Mouse (Mus musculus) heart, adult 11 months (tissue): ENCODE measurements around the gene Rassf8.
A peak's percentile ranks its signal among the peaks of the same experiment; 100 is the strongest.

ENCODE experiments used
- DNase-seq: peaks from one replicate; pipeline ENCODE4 v3.0.0; 2022

Rassf8 gene

DNA sequence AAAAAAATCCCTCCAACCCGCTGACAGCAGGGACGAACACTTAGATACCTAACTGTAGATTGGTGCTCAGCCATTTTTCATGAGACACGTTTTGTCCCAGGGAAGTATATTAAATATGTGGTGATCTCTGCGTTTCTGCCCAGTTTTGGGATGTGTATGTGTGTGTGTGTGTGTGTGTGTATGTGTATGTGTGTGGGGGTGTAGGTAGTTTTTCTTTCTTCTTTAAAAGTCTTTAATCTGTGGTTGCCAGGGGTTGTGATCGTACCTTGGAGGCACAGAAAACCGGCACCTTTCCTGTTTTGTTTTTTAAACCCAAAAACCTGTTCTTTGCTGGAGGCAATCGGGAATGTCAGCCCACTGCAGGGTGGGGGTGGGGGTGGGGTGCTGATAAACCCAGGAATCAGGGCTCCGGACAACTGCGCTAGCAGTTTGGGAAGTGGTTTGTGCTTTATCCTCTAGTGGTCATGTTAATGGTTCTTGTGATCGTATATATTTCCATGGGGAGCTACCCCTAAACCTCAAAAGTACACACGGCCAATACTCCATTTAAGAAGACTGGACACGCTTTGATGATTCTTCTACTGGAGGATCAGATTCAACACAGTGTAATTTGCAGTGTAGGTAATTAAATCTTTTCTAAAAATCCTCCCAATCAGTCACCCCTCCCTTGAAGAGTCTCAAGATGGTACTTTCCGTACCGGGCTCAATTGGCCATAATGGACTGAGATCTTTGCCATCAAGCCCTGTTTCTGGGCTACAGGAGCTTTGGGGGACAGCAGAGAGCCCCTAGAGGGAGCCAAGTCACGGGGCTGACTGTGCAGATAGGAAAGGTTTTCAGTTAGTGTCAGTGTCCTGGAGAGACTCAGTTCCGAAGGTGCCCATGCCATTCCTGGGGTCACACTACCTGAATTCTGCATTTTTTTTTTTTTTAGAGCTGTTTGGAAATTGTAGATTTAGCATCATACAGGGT, 1.4 kb downstream of the Rassf8 start:
- DNase-seq = peak; percentile 90

DNA sequence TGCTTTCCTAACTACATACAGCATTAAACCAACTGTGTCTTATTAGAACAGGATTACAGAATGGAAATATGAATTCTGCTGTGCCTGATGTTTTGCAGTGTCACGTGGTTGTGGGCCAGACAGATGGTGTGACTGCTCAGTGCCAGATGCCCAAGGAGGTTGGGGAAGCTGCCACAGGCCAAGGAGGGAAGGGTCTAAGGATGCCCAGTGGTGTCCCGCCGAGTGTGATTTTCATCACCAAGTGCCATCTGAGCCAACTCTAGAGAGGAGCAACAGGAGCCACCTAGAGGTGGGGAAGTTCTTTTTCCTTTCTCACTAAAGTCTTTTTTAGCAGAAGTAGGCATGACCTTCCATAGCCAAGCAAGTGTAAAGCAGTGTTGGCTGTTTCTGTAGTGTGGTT, 3.8 kb downstream of the Rassf8 start:
- peak; percentile 86 for DNase-seq

DNA sequence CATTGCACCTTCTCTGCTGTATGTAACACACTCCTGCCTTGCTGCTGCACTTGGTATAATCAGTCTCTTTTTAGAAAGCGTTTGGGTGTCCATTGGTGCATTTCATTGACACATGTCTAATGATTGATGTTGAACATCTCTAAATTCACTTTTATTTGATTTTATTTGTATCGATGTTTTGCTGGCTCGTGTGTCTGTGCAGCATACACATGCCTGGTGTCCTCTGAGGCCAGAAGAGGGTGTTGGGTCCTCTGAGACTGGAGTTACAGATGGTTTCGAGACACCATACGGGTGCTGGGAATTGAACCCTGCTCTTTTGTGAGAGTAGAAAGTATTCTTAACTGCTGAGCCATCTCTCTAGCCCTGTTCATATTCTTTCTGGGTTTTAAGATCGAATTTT, 6.7 kb downstream of the Rassf8 start:
- peak; percentile 65 for DNase-seq

DNA sequence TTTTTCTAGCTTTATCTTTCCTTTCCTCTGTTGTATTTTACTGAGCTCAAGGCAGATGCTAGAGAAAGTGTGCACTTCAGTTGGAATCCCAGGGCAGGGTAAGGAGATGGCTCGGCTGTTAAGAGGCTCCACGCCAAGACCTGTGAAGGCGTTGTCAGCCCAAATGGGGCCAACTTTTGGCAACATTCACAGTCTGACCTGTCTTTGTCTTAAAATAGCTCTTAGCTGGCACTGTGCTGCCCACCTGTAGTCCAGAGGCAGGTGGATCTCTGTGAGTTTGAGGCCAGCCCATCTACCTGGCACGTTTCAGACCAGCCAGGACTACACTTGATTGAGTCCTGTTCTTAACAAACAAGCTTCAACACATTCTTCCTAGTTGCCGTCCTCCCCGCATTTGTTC, 7.9 kb downstream of the Rassf8 start:
- DNase-seq = peak; percentile 83

DNA sequence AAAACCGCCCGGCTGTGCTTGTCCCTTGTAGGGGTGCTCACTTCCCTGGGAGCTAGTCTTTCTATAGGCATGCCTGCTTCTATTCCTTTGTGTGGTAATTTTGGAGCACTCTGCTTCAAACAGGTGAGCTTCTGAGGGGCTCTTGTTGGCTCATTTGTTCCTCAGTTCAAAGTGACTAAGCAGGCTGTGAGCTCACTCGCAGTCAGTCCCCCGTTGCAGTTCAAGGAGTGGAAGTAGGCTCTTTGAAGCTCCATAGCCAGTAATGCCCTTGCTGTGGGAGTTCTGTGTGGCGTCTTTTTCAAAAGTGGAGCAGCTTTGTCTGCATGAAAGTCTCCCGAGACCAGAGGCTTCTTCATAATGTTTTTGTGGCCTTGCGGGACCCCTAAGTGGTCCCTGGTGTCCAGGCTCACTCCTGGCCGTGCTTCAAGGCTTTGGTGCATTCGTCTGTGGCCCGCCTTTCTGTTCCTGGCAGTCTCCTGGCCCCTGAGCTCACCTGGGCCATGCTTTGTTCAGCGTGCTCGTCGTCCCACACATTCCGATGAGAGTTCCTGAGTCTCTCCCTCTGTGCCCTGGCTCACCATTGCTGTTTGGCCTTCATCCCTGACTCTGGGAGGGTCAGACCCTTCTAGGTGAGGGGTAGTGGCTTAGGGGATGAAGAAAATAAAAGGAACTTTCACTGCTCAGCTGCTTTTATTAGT, 9.5 kb downstream of the Rassf8 start:
- peak; percentile 86 for DNase-seq

DNA sequence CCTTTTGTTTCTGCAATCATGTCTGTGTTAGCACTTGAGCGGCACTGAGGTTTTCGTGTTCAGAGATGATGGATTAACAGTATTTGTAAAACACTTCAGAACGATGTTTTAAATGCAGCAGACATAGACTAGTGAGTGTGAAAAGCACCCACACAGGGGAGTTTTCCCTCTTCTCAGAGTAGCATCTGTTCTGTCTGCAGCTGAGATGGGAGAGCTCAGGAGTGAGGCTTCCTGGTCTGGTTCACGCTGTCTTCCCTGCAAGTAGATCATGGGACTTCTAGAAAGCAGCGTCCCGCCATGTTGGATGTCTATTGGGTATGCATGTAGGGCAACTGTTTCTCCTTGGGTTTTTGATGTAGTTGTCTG, 10.1 kb downstream of the Rassf8 start:
- no peak for DNase-seq

DNA sequence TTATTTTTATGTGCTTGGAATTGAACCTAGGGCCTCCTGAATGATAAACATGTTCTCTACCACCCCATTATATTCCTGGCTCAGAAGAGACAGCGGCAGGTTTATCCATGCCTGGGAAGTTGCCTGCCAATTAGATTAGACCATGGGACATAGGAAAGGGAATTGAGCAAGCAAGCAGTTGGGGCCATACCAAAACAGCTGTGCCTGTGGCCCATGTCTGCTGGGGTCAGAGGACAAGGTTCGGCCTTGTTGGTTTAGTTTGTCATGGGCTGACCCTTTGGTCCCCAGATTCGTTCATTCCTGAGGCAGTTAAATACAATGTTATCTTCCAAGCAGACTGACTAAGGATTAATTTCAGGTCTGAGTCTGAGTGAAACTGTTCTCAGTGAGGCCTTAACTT, 10.8 kb downstream of the Rassf8 start:
- peak; percentile 90 for DNase-seq

DNA sequence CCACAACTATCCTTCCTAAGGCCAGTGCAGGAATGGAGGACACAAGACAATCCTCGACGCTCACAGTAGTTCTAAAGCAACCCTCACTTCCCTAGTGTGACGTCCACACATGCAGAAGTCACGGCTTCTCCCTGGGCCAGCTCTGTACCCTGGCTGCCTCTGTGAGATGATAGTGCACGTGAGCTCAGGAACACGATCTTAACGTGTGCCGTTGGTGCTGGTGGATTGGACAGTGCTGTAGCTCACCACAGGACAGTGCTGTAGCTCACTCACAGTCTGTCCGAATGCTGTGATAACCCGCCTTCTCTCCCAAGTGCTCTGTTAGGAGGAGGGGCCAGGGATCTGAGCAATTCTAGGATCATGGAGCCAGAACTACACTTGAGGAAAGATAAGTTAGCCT, 12.1 kb downstream of the Rassf8 start:
- peak; percentile 87 for DNase-seq

DNA sequence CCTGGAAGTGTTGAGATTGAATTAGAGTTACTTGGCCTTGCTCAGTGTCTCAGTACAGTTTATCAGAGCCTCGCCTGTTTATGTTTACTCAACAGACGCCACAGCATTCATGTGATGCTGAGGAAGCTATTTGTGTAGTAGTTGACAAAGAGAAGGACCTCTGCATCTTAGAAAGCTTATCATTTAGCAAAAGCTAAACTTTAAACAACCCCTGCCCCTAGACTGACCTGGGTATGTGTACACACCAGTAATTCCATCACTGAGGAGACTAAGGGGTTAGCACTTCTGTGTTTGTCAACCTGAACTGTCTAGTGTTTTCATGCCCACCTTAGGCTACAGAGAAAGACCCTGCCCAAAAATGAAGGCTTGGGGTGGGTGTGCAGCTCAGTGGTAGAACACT, 12.9 kb downstream of the Rassf8 start:
- DNase-seq = peak; percentile 75

DNA sequence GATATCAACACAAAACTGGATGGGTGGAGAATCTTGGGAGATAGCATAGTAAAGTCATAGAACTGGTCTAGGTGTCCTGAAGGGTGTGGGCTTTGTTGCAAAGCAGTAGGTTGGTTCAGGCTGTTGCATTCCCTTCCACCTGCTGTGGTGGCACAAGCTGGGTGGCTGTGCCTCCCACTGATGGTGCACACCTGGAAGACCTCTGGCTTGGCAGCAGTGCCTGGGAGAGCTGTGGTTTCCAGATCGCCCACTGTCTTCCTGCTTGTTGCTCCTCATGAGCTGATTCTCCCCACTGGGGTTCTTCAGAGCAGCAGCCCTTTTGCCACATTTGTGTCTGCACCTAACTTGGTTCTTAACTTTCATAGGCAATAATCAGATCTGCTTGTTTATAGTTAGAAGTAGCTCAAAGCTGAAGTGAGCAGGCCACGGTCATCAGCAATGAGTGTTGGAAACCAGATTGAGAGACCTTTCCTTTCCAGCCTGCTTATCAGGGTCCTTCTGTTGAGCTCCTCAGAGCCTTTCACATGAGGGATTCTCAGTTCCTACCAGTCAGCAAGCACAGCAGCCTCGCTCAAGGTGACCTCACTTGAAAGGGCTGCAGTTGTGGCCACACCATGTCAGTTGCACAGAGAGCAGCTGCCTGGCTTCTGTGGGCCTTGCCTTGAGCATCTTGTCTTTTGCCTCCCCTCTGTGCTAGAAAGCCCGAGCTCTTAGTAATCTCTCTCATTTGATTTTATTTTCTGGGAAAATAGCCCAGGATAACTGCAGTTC, 13.9 kb downstream of the Rassf8 start:
- peak; percentile 92 for DNase-seq

DNA sequence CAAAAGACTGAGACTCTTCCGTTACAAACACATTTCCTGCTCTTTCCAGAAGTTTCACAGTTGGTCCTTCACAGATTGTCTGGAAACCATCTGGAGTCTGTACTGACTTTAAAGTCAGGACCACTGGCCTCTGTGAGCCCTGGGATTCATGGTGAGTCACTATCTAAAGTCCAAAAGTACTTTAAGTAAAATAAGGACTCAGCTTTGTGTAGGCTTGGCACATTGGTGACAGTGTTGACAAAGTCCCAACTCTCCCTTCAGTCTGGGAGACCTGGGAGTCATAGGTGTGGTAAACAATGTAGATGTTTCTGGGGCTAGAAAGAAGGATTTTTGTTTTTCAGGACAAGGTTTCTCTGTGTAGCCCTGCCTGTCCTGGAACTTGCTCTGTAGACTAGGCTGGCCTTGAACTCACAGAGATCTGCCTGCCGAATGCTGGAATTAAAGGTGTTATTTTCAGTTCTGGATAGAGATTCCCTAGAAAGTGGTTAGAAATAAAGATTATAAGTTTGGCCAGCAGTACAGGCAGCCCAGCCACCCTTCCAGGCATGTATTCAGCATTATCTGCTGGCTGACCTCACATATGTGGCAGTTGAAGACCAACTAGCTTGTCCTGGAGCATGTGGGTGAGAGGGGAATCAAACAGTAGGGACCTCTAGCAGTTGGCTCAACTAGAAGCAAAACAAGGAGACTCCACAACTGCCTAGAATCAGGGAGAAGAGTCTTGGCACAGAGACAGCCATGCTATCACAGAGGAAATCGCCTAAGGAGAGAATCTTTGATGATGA, 14.8 kb downstream of the Rassf8 start:
- DNase-seq = peak; percentile 90

DNA sequence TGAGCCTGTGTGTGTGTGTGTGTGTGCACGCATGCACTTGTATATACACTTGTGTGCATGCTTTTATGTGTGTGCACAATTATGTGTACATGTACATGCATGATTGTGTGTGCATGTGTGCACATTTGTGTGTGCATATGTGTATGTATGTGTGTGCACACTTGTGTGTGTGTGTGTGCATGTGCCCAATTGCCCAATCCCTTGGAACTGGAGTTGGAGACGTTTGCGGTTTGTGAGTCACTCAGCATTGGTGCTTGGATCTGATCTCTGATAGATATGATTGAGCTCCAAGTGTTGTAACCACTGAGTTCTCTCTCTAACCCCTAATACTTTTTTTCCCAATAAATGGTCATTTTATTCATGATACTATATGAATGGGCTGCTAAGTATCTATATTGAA, 15.5 kb downstream of the Rassf8 start:
- peak; percentile 5 for DNase-seq

DNA sequence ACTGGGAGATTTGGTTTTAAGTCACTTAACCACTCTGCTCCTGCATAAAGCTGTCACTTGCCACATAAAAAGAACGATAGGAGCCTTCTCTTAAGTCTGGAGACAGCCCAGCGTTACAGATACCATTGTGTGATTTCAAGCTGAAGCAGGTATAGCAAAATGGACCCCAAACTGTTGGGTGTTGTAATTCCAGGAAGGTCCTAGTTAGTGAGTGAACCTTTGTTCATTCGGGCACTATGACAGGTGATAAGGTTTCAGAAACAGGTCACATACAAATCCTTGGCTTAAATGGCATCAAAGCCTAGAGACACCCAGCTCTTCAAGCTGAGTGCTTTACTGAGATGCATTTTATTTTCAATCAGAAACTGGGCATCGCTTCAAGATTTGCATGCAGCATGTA, 16.5 kb downstream of the Rassf8 start:
- peak; percentile 87 for DNase-seq

DNA sequence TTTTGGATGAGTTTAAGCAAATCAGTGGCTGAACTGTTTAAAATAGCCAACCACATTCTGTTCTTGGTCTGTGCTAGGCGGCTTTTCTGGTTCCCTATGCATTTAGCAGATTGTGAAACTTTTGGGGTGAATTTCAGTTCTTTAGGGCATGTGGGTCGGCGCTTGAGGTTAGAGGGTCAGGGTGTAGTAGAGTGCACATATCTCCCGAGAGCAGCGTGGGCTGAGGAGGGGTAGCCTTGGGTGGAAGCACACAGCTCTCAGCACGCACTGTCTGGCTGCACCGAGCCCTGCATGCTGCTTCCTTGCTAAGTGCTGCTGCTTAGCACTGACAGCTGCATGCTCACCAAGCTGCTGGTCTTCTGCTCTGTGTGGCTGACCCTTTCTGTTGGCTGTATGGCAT, 18.5 kb downstream of the Rassf8 start:
- DNase-seq = peak; percentile 89

DNA sequence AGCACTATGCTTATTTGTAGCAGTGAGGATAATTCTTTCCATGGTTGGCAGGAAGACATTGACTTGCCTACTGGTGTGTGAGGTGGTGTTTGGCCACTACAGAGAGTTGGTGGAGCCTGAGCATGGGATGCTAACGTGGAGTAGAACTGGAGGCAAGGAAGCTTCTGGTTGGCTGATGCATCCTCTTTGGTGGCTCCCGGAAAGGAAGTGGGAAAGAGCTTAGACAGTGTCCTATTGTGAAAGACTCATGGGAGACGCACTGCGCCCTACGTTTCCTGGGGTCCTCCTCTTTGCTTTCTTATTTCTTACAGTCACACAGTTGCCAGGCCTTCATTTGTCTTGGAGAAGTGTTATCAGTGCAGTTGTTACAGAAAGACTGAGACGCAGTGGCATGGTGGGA, 20.4 kb downstream of the Rassf8 start:
- peak; percentile 92 for DNase-seq

DNA sequence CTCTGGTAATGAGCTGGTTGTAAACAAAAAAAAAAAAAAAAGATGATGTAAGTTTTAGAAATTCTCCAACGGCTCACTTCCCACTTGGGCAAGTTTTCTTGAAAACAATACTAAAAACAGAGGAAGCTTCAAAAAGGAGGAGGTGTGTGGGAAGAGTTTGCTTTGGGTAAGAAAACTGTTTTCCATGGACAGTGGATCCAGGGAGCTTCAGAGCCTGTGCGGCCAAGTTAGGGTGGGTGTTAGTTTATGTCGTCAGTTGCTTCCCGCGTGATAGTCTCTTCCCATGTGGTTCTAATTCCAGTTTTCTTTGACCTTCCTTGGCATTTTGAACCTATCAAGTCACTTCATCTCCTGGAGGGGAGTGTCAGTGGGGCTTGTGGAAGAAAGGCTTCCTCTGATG, 21.1 kb downstream of the Rassf8 start:
- DNase-seq = peak; percentile 75

DNA sequence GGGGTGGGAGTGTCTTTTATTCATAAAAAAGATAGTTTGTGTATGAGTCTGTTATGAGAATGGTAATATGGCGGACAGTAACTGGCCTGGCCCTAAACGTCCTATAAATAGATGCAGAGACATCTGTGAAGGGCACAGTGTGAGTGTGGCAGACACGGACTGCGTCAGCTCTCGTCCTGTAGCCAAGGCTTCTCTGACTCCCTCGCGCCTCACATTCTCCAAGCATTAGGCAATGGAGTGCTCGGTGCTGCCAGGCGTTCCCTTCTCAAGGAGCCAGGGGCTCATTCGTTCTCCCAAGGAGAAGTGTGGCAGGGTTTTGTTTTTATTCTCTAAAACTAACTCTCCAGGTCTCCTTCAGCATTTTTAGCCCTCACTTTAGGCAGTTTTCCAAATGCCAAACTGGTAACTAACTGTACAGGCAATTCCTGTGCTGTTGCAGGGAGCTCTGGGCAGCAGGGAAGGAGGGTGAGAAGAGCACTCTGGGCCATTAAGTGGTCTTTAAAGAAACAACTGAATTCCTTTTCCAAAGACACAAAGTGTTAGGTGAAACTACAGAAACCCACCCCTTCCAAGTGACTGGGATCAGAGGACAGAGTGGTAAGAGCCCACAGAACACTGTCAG, 22.2 kb downstream of the Rassf8 start:
- peak; percentile 98 for DNase-seq

DNA sequence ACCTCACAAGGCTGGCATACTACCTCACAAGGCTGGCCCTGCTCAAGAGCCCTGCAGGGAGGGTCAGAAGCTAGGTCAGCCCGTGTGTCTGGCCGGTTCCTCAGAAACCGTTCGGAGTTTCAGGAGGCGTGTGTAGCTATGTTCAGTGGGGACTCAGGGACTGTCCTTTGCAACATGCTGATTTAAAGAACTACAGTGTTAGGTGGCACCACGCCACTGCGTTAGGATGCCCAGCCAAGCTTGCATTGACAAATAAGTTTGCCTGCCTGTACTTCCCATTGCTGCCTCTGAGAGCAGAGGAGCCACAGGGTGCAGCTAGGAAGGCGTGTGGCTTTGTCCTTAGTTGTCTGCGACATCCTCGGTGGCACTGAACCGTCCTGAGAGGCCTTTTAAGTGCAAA, 23.3 kb downstream of the Rassf8 start:
- DNase-seq = peak; percentile 90

DNA sequence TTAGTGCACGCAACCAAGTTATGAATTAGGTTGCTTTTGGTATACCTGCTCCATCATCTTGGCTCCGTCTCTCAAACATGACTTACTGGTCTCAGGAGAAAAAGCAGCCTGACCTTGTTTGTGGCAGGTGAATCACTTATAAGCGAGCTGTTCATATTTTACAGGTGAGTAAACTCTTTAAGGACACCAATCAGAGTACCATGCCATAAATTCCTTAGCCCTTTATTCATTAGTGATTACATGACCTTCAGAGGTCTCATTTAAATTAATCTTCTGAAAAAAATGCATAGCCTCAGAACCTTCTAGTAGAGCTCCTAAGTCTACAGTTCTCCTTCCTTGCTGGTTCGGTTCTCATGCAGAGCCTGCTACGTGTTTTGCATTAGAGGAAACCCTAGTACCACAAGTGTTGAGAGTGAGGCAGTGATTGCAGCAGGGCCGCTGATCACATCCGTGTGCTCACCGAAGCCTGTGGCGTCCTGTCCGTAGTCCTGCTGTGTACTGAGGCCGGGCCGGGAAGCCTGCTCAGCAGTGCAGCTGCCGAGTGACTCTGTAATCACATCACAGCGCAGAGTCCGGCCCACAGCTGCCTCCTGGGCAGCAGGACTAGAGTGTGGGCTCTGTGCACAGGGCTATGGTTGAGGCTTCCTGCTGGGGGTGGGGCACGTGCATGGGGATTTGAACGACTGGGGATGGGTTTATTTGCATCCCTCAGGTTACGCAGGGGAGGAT, 23.9 kb downstream of the Rassf8 start:
- peak; percentile 75 for DNase-seq

DNA sequence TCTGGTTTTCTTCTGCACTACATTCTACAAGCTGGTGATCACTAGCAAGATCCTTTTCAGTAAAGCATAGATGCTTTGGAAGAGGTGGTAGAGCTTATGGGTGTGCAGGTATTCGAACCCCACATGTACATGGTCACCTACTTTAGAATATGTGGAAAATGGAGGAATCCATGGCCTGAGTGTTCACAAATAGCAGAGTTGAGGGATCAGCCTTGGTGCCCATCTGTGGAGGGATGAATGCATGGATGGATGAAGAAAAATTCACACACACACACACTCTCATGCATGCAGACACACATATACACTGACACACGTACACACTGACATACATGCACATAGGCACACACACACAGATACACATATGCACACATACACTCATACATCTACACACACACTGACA, 27.9 kb downstream of the Rassf8 start:
- peak; percentile 57 for DNase-seq

DNA sequence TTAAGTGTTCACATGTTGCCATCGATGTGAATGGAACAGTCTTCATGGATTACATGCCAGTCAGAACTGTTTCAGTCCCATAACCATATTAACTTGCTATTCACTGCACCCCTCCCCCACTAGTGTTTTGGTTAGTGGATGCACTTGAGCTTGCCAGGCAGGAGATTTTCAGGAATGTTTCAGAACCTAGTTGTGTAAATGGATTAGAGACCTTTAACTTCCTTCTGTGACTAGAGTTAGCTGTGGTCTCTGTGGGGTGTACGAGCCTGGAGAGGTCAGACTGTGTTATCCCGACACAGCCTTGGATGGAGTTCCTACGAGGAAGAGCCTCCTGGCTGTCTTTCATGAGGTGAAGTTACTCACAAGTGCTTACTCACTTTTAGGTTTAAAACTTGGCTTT, 29.7 kb downstream of the Rassf8 start:
- DNase-seq = peak; percentile 80
